Mouse (Mus musculus) liver, embryonic 14.5 days (tissue): Measurements from ENCODE around the gene Mzf1.

ENCODE experiments used
- CTCF ChIP-seq: IDR thresholded peaks from 2 replicates; pipeline ENCODE4 v1.5.1; 2016; ENCODE audit warnings: antibody characterized with exemption, low read depth, control low read depth
- EP300 ChIP-seq: IDR thresholded peaks from 2 replicates; pipeline ENCODE4 v1.6.1; 2016; ENCODE audit warnings: antibody characterized with exemption, low read depth

DNA sequence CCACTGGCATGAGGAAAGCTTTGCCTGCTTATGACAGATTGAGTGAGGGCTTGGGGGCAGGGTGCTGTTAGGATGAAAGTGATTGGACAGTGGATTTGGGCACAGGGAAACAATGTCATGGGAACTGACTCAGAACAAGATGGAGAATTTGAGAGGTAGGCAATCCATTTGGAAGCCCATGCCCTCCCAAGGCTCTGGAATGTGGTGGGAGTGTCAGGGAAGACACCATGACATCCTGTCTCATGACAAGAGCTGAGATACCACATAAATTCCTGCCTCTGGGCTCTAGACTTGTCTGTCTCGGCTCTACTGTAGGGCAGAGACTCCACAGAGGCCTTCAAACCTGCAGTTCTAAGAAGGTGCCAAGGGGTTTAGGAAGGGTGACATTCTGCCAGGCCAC is 13.3 kb downstream of the Mzf1 start:
- TF ChIP-seq CTCF (no peak), EP300 (no peak)
